Mouse (Mus musculus): ENCODE data around the gene Neurod4. TPM values are rescaled to one million over a fixed set of nuclear protein-coding genes. Genes with fewer than 3 reads are reported as not detected.

Gene Neurod4
- total and polyA plus RNA-seq, 3 experiments: 0.13 to 0.24 (median 0.17) TPM

DNA sequence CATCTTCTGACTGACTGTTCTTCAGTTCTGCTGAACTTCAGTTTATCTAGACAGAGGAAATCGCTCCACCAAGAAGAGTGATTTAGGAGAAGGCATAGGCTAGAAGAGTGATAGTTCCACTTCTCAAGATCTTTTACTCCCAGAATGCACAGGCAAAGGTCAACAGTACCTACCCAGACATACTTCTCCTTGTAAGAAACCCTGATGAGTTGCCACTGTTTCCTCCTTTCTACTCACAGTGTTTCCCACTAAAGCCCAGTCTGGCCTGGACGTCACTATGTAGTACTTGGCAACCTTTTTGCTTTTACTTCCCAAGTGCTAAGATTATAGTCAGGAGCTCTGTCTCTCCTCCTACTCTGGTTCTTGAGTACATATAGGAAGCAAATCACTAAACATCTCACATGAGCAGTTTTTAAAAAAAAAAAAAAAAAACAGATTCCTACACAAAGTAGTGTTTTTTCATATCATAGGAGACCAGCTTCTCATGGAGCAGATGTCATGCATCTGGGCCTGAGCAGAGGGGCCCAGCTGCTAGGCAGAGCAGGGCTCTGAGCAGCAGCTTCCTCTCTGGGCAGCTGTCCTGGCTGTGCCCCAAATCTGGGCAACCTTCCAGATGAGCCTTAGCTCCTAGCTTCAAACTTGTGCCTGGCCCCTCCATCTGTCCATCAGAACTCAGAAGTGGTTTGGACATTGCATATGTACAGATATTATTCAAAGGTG lies 34.2 kb upstream of the Neurod4 start:
- no peaks in the 10 kb centered on the region for H3K36me3 ChIP-seq (replicated peaks in 1 of 2; ENCODE audit: control insufficient read depth in 1 of 2, insufficient read depth in 1 of 2, low read length in 1 of 2)
- no peak for DNase-seq (ENCODE audit: extremely low read depth)
- in situ Hi-C loops (cut with MboI; ENCODE audit: low pct_ligation_motif_present, low pct_unique_long_range_greater_than_20kb, low sequenced_read_pairs): no loop called here
- no peak overlapping the region for H3K4me2 ChIP-seq (ENCODE audit: insufficient read depth, low read depth, poor library complexity, severe bottlenecking)
- TF ChIP-seq ZC3H11A (IDR thresholded peaks at IDR 0.05; ENCODE audit: low read depth, low read length) (no peak), POLR2A (IDR thresholded peaks at IDR 0.05; ENCODE audit: low read depth, low read length) (no peak), KAT2A (IDR thresholded peaks at IDR 0.05; ENCODE audit: insufficient replicate concordance, low read length) (no peak), E2F4 (IDR thresholded peaks at IDR 0.05; ENCODE audit: insufficient replicate concordance, low read depth, low read length) (no peak), MAZ (IDR thresholded peaks at IDR 0.05; ENCODE audit: low read depth, low read length) (no peak), JUND (conservative IDR thresholded peaks at IDR 0.05; ENCODE audit: low read depth, low read length) (no peak), UBTF (IDR thresholded peaks at IDR 0.05; ENCODE audit: low read depth, low read length) (no peak), NRF1 (IDR thresholded peaks at IDR 0.05; ENCODE audit: low read depth, low read length) (no peak), TCF12 (IDR thresholded peaks at IDR 0.05; ENCODE audit: low read depth, low read length) (0 out of 2 replicates have a peak, but pooled peaks have one; percentile 36), MAFK (IDR thresholded peaks at IDR 0.05; ENCODE audit: insufficient replicate concordance, low read length) (no peak), IRF4 (IDR thresholded peaks at IDR 0.05; ENCODE audit: low read depth, low read length) (no peak), JUN (IDR thresholded peaks at IDR 0.05; ENCODE audit: insufficient read depth, low read depth, low read length) (no peak), ETS1 (conservative IDR thresholded peaks at IDR 0.05; ENCODE audit: low read depth, low read length) (no peak), ZNF384 (IDR thresholded peaks at IDR 0.05; ENCODE audit: low read depth, low read length) (peak; percentile 65), MAX (IDR thresholded peaks at IDR 0.05; ENCODE audit: low read length) (no peak), RAD21 (IDR thresholded peaks at IDR 0.05; ENCODE audit: low read depth, low read length) (no peak)
- H3K79me2 ChIP-seq (replicated peaks; ENCODE audit: control insufficient read depth, extremely low read depth, insufficient read depth, poor library complexity, severe bottlenecking): no peaks in the 10 kb centered on the region
- H3K4me1 ChIP-seq (ENCODE audit: control insufficient read depth in 1 of 2, insufficient read depth in 2 of 2): peaks cover 4 to 48% of the 10 kb centered on the region in 2 experiments; a peak in 2 of 4 replicates
- no peaks in the 10 kb centered on the region for H3K27me3 ChIP-seq (replicated peaks)
- no peak overlapping the region for H3K4me3 ChIP-seq (replicated peaks in 1 of 3; ENCODE audit: low read depth in 2 of 3, low read length in 2 of 3, poor library complexity in 1 of 3)
- dilution Hi-C loops (cut with MboI; ENCODE audit: extremely low pct_ligation_motif_present, extremely low pct_unique_long_range_greater_than_20kb, low sequenced_read_pairs): no loop called here
- H3K27ac ChIP-seq (ENCODE audit: insufficient read depth, low read depth): 0 out of 2 replicates have a peak overlapping the region, but pooled peaks have one; percentile 28
- no peak overlapping the region; the same call in 1 of the 2 replicates for H3K9ac ChIP-seq (ENCODE audit: insufficient read depth, low read depth)
- no peaks in the 10 kb centered on the region for H3K9me3 ChIP-seq (replicated peaks; ENCODE audit: low read length)

- TF ChIP-seq ETS1 (conservative IDR thresholded peaks at IDR 0.05; ENCODE audit: low read depth, low read length) (0 out of 2 replicates have a peak, but pooled peaks have one; percentile 3), CTCF (conservative IDR thresholded peaks at IDR 0.05 in 1 of 2, IDR thresholded peaks at IDR 0.05 in 1 of 2; ENCODE audit: low read depth in 2 of 2, low read length in 2 of 2) (peak; percentile 19 to 83; a peak in 3 of 4 replicates), BHLHE40 (IDR thresholded peaks at IDR 0.05; ENCODE audit: low read depth, low read length) (peak; percentile 70), TCF12 (IDR thresholded peaks at IDR 0.05; ENCODE audit: low read depth, low read length) (0 out of 2 replicates have a peak, but pooled peaks have one; percentile 18), RAD21 (IDR thresholded peaks at IDR 0.05; ENCODE audit: low read depth, low read length) (peak; percentile 80), EP300 (IDR thresholded peaks at IDR 0.05; ENCODE audit: low read length) (no peak), IRF4 (IDR thresholded peaks at IDR 0.05; ENCODE audit: low read depth, low read length) (peak; percentile 69), MYC (IDR thresholded peaks at IDR 0.05; ENCODE audit: low read depth, low read length) (peak; percentile 86; the same call in 1 of the 2 replicates), GABPA (IDR thresholded peaks at IDR 0.05; ENCODE audit: insufficient replicate concordance, low read depth, low read length) (no peak), E2F4 (IDR thresholded peaks at IDR 0.05; ENCODE audit: insufficient replicate concordance, low read depth, low read length) (no peak), SMC3 (IDR thresholded peaks at IDR 0.05; ENCODE audit: low read depth, low read length) (peak; percentile 90), MAX (IDR thresholded peaks at IDR 0.05; ENCODE audit: low read length) (peak; percentile 71; the same call in 1 of the 2 replicates)
- H3K4me1 ChIP-seq (ENCODE audit: control insufficient read depth in 1 of 2, insufficient read depth in 2 of 2): peaks cover 4 to 43% of the 10 kb centered on the region in 2 experiments; a peak in 2 of 4 replicates
- no peak overlapping the region for H3K9ac ChIP-seq (ENCODE audit: insufficient read depth, low read depth)
- H3K27me3 ChIP-seq (replicated peaks): no peaks in the 10 kb centered on the region
- no peak overlapping the region for H3K4me3 ChIP-seq (replicated peaks in 1 of 3; ENCODE audit: low read depth in 2 of 3, low read length in 2 of 3, poor library complexity in 1 of 3)
- H3K79me2 ChIP-seq (replicated peaks; ENCODE audit: control insufficient read depth, extremely low read depth, insufficient read depth, poor library complexity, severe bottlenecking): no peaks in the 10 kb centered on the region
- H3K9me3 ChIP-seq (replicated peaks; ENCODE audit: low read length): no peaks in the 10 kb centered on the region
- DNase-seq (ENCODE audit: extremely low read depth): peak; percentile 90
- dilution Hi-C loops (cut with MboI; ENCODE audit: extremely low pct_ligation_motif_present, extremely low pct_unique_long_range_greater_than_20kb, low sequenced_read_pairs): no loop called here
- H3K36me3 ChIP-seq (replicated peaks in 1 of 2; ENCODE audit: control insufficient read depth in 1 of 2, insufficient read depth in 1 of 2, low read length in 1 of 2): no peaks in the 10 kb centered on the region
- in situ Hi-C loops (cut with MboI; ENCODE audit: low pct_ligation_motif_present, low pct_unique_long_range_greater_than_20kb, low sequenced_read_pairs): no loop called here
- H3K27ac ChIP-seq (ENCODE audit: insufficient read depth, low read depth): no peak overlapping the region
- H3K4me2 ChIP-seq (ENCODE audit: insufficient read depth, low read depth, poor library complexity, severe bottlenecking): no peak overlapping the region
Measured at GRCm38 (mm10) chr10:130313531-130313930, 33.5 kb upstream of the Neurod4 start.

Measured in CH12.LX (cell line).